Mouse (Mus musculus) layer of hippocampus, postnatal 36 days (tissue): ENCODE data around the gene Gabrb3. TPM values are rescaled to one million over a fixed set of nuclear protein-coding genes. Genes with fewer than 3 reads are reported as not detected.

Experiments used
- DNase-seq, 2 experiments: peaks; one replicate each; pipeline ENCODE4 v3.0.0; 2022
- total RNA-seq, 2 experiments: library from RNA; stranded (reverse); gene quantifications; 2 replicates each; pipeline ENCODE4 v1.2.3; 2021

The Gabrb3 gene
- 100 to 1,000 TPM; 267 to 275 TPM for total RNA-seq

GRCm38 (mm10) chr7:57419392-57419791 is at the start of gene Gabrb3:
Gene Gabrb3 (plus strand): TSS chr7:57419692.
- DNase-seq: no peak

GRCm38 (mm10) chr7:57384112-57384511 is 35.4 kb upstream of the Gabrb3 start:
- DNase-seq: peak in 1 of 2 experiments; percentile 27

- peak; percentile 37 to 51 for DNase-seq
Observed at GRCm38 (mm10) chr7:57386517-57387340, 32.8 kb upstream of the Gabrb3 start, which contains the start of gene Gabrg3. Gene Gabrg3 (minus strand): TSS chr7:57387188.

- no peak for DNase-seq
Observed at GRCm38 (mm10) chr7:57387341-57387654, 32.2 kb upstream of the Gabrb3 start.

GRCm38 (mm10) chr7:57390046-57390445 is 29.4 kb upstream of the Gabrb3 start:
- no peak for DNase-seq

- DNase-seq: no peak
Observed at GRCm38 (mm10) chr7:57393551-57393950, 25.9 kb upstream of the Gabrb3 start.

- no peak for DNase-seq
Observed at GRCm38 (mm10) chr7:57411163-57411562, 8.3 kb upstream of the Gabrb3 start.

- DNase-seq: no peak
Observed at GRCm38 (mm10) chr7:57412896-57413295, 6.6 kb upstream of the Gabrb3 start.

- no peak for DNase-seq
Observed at GRCm38 (mm10) chr7:57421044-57421443, 1.6 kb downstream of the Gabrb3 start.

GRCm38 (mm10) chr7:57422675-57423074 is 3.2 kb downstream of the Gabrb3 start:
- no peak for DNase-seq

GRCm38 (mm10) chr7:57448239-57448638 is 28.7 kb downstream of the Gabrb3 start:
- no peak for DNase-seq

- DNase-seq: no peak
Observed at GRCm38 (mm10) chr7:57460354-57460753, 40.9 kb downstream of the Gabrb3 start.

- DNase-seq: no peak
Observed at GRCm38 (mm10) chr7:57471316-57471715, 51.8 kb downstream of the Gabrb3 start.

GRCm38 (mm10) chr7:57473811-57474525 is 54.5 kb downstream of the Gabrb3 start:
- DNase-seq: peak; percentile 37 to 56

- DNase-seq: no peak
Observed at GRCm38 (mm10) chr7:57482896-57483295, 63.4 kb downstream of the Gabrb3 start.

GRCm38 (mm10) chr7:57486907-57487306 is 67.4 kb downstream of the Gabrb3 start:
- DNase-seq: no peak

GRCm38 (mm10) chr7:57491795-57492194 is 72.3 kb downstream of the Gabrb3 start:
- DNase-seq: peak; percentile 28 to 48

- DNase-seq: no peak
Observed at GRCm38 (mm10) chr7:57502809-57503208, 83.3 kb downstream of the Gabrb3 start.

- DNase-seq: peak; percentile 58 to 61
Observed at GRCm38 (mm10) chr7:57508860-57509632, 89.6 kb downstream of the Gabrb3 start.

- DNase-seq: peak; percentile 76 to 82
Observed at GRCm38 (mm10) chr7:57509681-57510141, 90.2 kb downstream of the Gabrb3 start, which contains the start of gene Gabra5. Gene Gabra5 (minus strand): TSS chr7:57510059.

GRCm38 (mm10) chr7:57512955-57513354 is 93.5 kb downstream of the Gabrb3 start:
- DNase-seq: peak; percentile 34 to 44

- DNase-seq: no peak
Observed at GRCm38 (mm10) chr7:57529451-57529850, 110.0 kb downstream of the Gabrb3 start.

- DNase-seq: no peak
Observed at GRCm38 (mm10) chr7:57529954-57530353, 110.5 kb downstream of the Gabrb3 start.
